Mouse (Mus musculus) ES-E14 (cell line): Measurements from ENCODE around the gene Chn2. TPM values are rescaled to one million over a fixed set of nuclear protein-coding genes. Genes with fewer than 3 reads are reported as not detected.

ENCODE experiments used
- DNase-seq: peaks from one replicate; pipeline ENCODE4 v3.0.0-alpha.2; 2013; ENCODE audit warnings: low read depth, low spot score
- H3K27ac ChIP-seq: 2 replicates; pipeline ENCODE4 v1.5.1; 2012; ENCODE audit warnings: low read depth, mild to moderate bottlenecking, low read length, moderate library complexity, mixed read lengths; ENCODE audit not compliant: poor library complexity, insufficient read depth, severe bottlenecking
- H3K36me3 ChIP-seq: 2 replicates; pipeline ENCODE4 v1.6.1; 2012; ENCODE audit warnings: mild to moderate bottlenecking, low read length, moderate library complexity, mixed read lengths; ENCODE audit not compliant: control insufficient read depth, poor library complexity, insufficient read depth, severe bottlenecking
- H3K4me1 ChIP-seq, 2 experiments: fragments of 150-350 bp in 1 of 2; sonication (generic) in 1 of 2; 2 replicates each; pipeline ENCODE4 v1.6.1; 2012; ENCODE audit warnings: low read length in 2 of 2, mild to moderate bottlenecking in 1 of 2, mixed read lengths in 1 of 2; ENCODE audit not compliant: control insufficient read depth in 2 of 2, insufficient read depth in 2 of 2, poor library complexity in 1 of 2
- H3K4me3 ChIP-seq, 2 experiments: fragments of 150-350 bp in 1 of 2; sonication (generic) in 1 of 2; 2 replicates each; pipeline ENCODE4 v1.5.1; 2012; ENCODE audit warnings: low read length in 2 of 2, low read depth in 1 of 2, mild to moderate bottlenecking in 1 of 2, mixed read lengths in 1 of 2; ENCODE audit not compliant: insufficient read depth in 1 of 2, poor library complexity in 1 of 2, severe bottlenecking in 1 of 2
- H3K9ac ChIP-seq: 2 replicates; pipeline ENCODE4 v1.6.1; 2012; ENCODE audit warnings: low read depth, mild to moderate bottlenecking, low read length, mixed read lengths; ENCODE audit not compliant: poor library complexity, insufficient read depth, severe bottlenecking
- H3K9me3 ChIP-seq: fragments of 150-350 bp; sonication (generic); 2 replicates; pipeline ENCODE4 v1.6.1; 2012; ENCODE audit warnings: low read depth, mild to moderate bottlenecking, low read length; ENCODE audit not compliant: control insufficient read depth, insufficient read depth
- CHD2 ChIP-seq: IDR thresholded peaks from 2 replicates; pipeline ENCODE4 v1.6.1; 2014; ENCODE audit warnings: mild to moderate bottlenecking, low read depth, low read length, inconsistent platforms
- HCFC1 ChIP-seq: IDR thresholded peaks from 2 replicates; pipeline ENCODE4 v1.6.1; 2012; ENCODE audit warnings: low read length, inconsistent platforms, borderline replicate concordance; ENCODE audit not compliant: insufficient read depth
- MAFK ChIP-seq: IDR thresholded peaks from 2 replicates; pipeline ENCODE4 v1.6.1; 2014; ENCODE audit warnings: mild to moderate bottlenecking, low read depth, low read length, inconsistent platforms; ENCODE audit not compliant: insufficient read depth
- ZC3H11A ChIP-seq: IDR thresholded peaks from 2 replicates; pipeline ENCODE4 v1.6.1; 2012; ENCODE audit warnings: low read depth, mild to moderate bottlenecking, inconsistent platforms, low read length, borderline replicate concordance
- ZNF384 ChIP-seq: IDR thresholded peaks from 2 replicates; pipeline ENCODE4 v1.6.1; 2012; ENCODE audit warnings: low read depth, low read length, inconsistent platforms
- in situ Hi-C, 2 experiments: fragments of 600-800 bp; cut with MboI; formaldehyde crosslinking; loops; one replicate each; pipeline ENCODE4 v1.15.1; 2025; ENCODE audit warnings: low sequenced_read_pairs in 2 of 2, inconsistent platforms in 1 of 2; ENCODE audit not compliant: unreplicated experiment in 2 of 2
- total RNA-seq: library from RNA; depleted of rRNA; stranded (reverse); fragments of 300-350 nt; gene quantifications from 2 replicates; pipeline ENCODE4 v1.2.3, GENCODE M21; 2012

The Chn2 gene
- total RNA-seq, 1 experiment = 7.1 TPM

DNA sequence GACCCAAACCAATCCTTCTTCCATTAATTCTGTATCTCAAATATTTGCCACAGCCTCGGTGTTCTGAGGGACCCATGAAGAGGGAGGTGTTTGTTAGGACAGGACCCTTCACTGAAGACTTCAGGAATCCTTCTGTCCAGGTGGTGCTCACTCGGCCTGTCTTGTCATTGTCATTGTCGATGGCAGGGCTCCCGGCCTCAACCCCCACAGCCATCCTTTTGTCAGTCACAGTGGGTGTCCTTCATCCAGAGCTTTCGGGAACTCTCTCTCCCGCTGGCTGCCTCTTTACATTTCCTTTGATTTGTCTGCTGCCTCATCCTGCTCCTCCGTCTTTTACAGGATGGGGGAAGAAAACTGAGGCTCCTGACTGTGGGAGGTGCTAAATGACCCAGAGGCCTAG, 57.5 kb downstream of the Chn2 start:
- no peaks in the 10 kb centered on the region for H3K9me3 ChIP-seq
- H3K27ac ChIP-seq = peak overlapping the region; percentile 96
- H3K4me1 ChIP-seq = peaks cover 19 to 21% of the 10 kb centered on the region in 2 experiments
- no peaks in the 10 kb centered on the region for H3K36me3 ChIP-seq
- peak; percentile 94 for DNase-seq
- no peak for TF ChIP-seq CHD2
- peak; percentile 20; the same call in 1 of the 2 replicates for TF ChIP-seq MAFK
- in situ Hi-C loops = no loop called here
- H3K4me3 ChIP-seq = peak overlapping the region in 1 of 2 experiments; percentile 23; a peak in 3 of 4 replicates
- no peak overlapping the region for H3K9ac ChIP-seq

DNA sequence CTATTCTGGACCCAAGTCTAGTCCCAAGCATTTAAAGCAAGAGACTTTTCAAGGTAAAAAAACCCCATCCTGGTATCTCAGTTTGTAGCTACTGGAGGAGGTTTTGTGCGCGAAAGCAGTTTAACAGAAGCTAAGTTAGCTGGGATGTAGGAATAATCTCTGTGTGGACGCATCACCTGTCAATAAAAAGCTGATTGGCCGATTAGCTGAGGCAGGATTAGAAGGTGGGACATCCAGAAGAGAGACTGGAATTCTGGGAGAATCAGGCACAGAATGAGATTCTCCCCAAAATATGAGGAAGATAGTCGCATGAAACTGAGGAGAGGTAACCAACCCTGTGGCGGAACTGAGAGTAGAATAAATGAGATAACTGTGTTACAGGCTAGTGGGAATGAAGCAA, 59.0 kb downstream of the Chn2 start:
- in situ Hi-C loops = no loop called here
- DNase-seq = no peak
- Histone ChIP-seq H3K27ac (no peak overlapping the region), H3K4me1 (peaks cover 17% of the 10 kb centered on the region in 2 experiments), H3K4me3 (peak overlapping the region; percentile 66 to 73), H3K36me3 (no peaks in the 10 kb centered on the region), H3K9ac (peak overlapping the region; percentile 59; the same call in 1 of the 2 replicates), H3K9me3 (no peaks in the 10 kb centered on the region)
- TF ChIP-seq CHD2 (peak; percentile 61; the same call in 1 of the 2 replicates), ZNF384 (no peak)

DNA sequence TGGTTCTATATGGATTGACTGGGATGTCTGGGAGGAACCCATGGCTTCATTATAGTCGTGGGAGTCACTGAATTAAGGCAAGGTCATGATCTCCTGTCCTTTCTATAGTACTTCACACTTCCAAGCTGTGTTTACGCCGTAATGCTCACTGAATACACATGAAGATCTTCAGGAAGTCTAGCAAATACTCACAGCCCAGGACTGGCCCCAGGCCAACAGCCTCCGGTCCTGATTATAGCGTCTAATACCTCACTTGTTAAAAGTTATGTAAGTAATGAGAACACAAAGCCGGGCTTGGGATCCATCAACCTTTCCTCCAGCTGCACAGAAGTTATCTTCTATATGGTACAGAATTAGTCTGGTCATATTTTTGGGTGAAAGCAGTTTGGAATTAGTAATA, 60.3 kb downstream of the Chn2 start:
- peaks cover 17 to 19% of the 10 kb centered on the region in 2 experiments for H3K4me1 ChIP-seq
- in situ Hi-C loops = no loop called here
- H3K4me3 ChIP-seq = peak overlapping the region in 1 of 2 experiments; percentile 11; a peak in 1 of 4 replicates
- no peaks in the 10 kb centered on the region for H3K36me3 ChIP-seq
- DNase-seq = no peak
- TF ChIP-seq ZNF384 (no peak), ZC3H11A (no peak), CHD2 (no peak), HCFC1 (no peak), MAFK (no peak)
- no peaks in the 10 kb centered on the region for H3K9me3 ChIP-seq
- no peak overlapping the region for H3K9ac ChIP-seq
- H3K27ac ChIP-seq = no peak overlapping the region

DNA sequence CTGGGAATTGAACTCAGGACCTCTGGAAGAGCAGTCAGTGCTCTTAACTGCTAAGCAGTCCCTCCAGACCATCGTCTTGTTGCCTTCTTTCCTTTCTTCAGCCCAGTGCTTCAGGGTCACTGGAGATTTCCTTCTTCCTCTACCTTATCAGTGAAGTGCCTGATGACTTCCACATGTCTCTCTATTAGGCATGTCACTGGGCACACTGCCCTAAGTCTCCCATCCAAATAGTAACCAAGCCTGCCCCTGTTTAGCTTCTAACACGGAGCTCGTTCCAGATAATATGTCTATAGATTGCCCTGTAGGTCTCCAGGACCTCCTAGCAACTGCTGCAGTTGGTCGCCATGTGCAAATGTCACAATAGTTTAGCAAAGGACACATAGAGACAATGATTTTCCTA, 62.9 kb downstream of the Chn2 start:
- H3K4me3 ChIP-seq = no peak overlapping the region
- no peaks in the 10 kb centered on the region for H3K36me3 ChIP-seq
- H3K4me1 ChIP-seq = peaks cover 14 to 18% of the 10 kb centered on the region in 2 experiments
- no peak overlapping the region for H3K27ac ChIP-seq
- no peak for DNase-seq
- TF ChIP-seq MAFK = no peak
- TF ChIP-seq ZNF384 = no peak
- TF ChIP-seq ZC3H11A = no peak
- no peak for TF ChIP-seq HCFC1
- no peak for TF ChIP-seq CHD2
- no peaks in the 10 kb centered on the region for H3K9me3 ChIP-seq
- in situ Hi-C loops = no loop called here
- H3K9ac ChIP-seq = no peak overlapping the region

DNA sequence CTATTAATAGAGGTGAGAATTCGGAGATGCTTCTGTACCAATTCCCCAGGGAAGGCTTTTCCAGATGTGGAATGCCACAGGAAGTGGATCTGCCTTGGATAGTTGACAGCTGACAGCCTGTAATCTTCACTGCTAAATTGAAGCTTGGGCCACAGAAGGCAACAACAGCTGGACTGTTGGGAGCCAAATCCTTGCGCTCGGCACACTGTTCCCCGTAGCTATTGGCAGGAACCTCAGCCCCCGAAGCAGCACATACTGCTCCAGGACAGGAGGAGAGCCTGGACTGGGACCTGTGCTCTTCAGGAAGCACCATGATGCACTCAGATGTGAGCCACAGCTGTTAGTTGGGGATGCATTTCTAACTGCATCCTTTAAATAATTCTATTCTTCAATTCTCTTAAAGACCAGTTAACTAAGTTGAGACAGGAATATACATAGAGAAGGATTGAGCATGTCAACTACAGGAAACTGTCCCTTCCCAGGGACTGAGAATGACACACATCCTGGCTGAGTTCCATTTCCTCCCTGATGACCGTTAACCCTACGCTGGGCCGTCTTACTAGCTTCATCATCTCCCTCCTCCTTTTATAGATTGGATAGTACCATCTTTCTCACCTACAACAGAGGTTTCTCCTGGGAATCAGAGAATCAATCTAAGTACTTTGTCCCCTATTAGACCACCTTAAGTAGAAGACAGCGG, 64.1 kb downstream of the Chn2 start:
- Histone ChIP-seq H3K36me3 (no peaks in the 10 kb centered on the region), H3K9me3 (no peaks in the 10 kb centered on the region), H3K9ac (no peak overlapping the region), H3K4me1 (peaks cover 3 to 18% of the 10 kb centered on the region in 2 experiments; a peak in 3 of 4 replicates), H3K4me3 (no peak overlapping the region), H3K27ac (no peak overlapping the region)
- no peak for DNase-seq
- in situ Hi-C loops = no loop called here
- TF ChIP-seq CHD2 (no peak), HCFC1 (no peak), ZNF384 (no peak), ZC3H11A (no peak), MAFK (no peak)
